Mouse (Mus musculus) CD4-positive naive resting alpha-beta T cell, adult 57 days (primary cell): ENCODE data around the gene Mrpl11. TPM values are rescaled to one million over a fixed set of nuclear protein-coding genes. Genes with fewer than 3 reads are reported as not detected.

ENCODE experiments used
- total RNA-seq: library from RNA; stranded (reverse); gene quantifications from one replicate; pipeline ENCODE4 v1.2.4, GENCODE M21; 2023

The Mrpl11 gene
- total RNA-seq = 24.5 TPM

DNA sequence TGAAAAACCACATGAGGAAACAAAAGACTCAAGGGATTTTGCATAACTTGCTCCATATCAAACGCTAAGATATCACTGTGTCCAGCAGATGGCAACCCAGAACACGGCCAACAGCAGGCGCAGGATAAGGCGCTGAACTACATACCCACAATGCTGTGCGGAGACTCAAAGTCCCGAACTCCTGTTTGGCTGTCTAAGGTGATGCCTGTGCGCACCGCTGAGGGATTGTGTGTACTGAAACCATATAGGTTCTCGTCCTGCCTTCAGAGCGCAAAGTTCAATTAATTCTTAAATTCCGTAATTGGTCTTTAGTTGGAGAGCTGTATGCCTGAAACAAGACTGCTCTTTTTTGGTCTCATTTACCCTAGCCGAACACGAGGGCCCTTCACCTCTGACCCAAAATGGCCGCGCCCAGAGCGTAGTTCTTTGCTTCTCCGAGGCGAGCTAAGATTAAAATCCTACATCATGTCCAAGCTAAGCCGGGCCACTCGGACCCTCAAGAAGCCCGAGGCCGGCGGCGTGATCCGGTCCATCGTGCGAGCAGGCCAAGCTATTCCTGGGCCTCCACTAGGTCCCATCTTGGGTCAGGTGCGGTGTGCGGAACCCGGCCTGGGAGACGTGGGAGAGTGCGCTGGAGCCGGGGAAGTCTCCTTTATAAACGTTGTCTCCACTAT is at the start of gene Mrpl11:
Gene Mrpl11 (plus strand): TSS at position 220 of the 674 bp plus-strand sequence.

DNA sequence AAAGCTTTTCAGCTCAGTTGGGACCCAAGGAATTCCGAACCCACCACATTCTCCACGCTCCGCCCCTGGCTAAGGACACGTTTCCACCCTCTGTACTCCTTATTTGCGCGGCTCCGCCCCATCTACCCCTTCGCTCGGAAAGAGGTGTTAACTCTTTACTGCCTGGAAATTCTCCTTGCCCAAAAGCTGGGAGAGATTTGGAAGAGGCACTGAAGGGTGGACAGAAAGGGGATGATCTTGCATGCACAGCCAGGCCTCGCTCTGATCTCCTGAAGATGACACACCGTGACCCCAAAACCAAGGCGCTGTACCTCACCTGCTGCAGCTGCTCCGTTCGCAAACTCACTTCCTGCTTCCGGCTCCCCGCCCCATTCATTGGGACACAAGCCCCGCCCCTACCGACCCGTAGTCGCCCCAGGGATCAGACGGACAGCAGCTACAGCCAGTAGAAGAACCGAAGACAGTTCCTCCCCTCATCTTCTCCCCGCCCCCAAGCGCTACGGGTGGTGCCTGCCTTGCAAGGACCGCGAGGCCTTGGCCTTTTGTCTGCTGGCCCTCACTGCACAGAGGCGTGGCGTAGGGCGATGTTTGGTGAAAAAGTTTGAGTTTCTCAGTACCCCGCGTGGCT is 33.9 kb upstream of the Mrpl11 start, which contains the start of gene Dpp3:
Gene Dpp3 (minus strand): TSS at position 384 of the 628 bp plus-strand sequence.

DNA sequence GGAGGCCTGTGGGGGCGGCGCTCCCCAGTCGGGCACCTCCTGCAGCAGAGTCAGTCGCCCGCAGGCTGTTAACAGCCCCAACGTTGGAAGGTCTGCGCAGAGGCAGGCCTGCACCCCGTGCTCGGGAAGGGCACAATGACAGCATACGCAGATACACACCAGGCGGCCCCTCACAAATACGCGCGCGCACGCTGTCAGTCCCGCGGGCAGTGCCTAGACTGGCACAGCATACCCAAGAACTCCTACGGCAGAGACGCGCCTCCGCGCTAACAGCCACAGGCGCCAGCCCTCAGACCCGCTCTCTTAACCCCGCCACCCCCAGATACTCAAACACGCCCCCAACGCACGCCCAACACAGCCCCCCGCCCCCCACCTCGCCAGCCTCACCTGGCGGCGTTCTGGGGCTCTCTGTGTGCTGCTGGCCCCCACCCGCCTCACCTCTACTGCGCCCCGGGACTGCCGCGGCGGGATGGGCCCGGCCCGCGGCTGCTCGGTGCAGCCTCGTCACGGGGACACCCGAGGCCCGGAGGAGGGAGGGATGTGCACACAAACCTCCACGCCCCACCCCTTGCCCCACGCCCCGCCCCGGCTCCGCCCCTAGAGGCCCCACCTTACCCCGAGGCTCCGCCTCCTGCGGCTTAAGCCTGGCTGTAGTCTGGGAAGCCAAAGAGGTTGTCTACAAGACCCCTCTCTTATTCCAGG is 19.2 kb upstream of the Mrpl11 start, which contains the start of gene Peli3:
Gene Peli3 (minus strand): TSS at position 577 of the 702 bp plus-strand sequence.

DNA sequence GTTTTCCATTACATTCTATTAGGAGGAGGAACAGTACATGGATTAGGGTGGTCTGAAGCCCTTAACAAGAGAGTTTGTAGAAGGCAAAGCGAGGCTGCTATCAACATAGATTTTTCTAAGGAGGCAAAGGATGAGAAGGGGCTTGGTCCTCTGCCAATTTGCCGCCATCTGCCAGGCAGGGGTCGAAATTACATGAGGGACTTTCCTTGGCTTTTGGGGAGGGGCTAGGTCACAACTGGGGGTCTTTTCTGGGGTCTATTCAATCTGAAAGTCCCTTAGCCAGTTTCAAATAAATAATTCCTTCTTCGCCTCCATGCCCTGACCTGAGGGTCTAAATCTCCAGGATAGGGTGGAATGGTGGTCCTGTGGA is 28.3 kb downstream of the Mrpl11 start, which contains the start of gene Npas4:
Gene Npas4 (minus strand): TSS at position 61 of the 370 bp plus-strand sequence.

Other genes with a start within 250 kb of the Mrpl11 start
- 22.5 TPM for gene Rbm4b, start 205.7 kb upstream of the Mrpl11 start, total RNA-seq
- gene Rbm4, start 168.2 kb upstream of the Mrpl11 start, total RNA-seq = 97.2 TPM
- 44.3 TPM for gene Gm21992, start 150.5 kb upstream of the Mrpl11 start, total RNA-seq
- 90.1 TPM for gene Rbm14, start 150.5 kb upstream of the Mrpl11 start, total RNA-seq
- gene Ccs, start 122.8 kb upstream of the Mrpl11 start, total RNA-seq = 52.9 TPM
- gene Ccdc87, start 122.8 kb upstream of the Mrpl11 start, total RNA-seq = not detected
- gene Ctsf, start 107.0 kb upstream of the Mrpl11 start, total RNA-seq = 7.2 TPM
- not detected for gene Actn3, start 84.2 kb upstream of the Mrpl11 start, total RNA-seq
- 7.0 TPM for gene Zdhhc24, start 83.5 kb upstream of the Mrpl11 start, total RNA-seq
- gene Bbs1, start 55.5 kb upstream of the Mrpl11 start, total RNA-seq = 3.3 TPM
- gene Dpp3, start 33.9 kb upstream of the Mrpl11 start, total RNA-seq = 71.9 TPM
- 3.5 TPM for gene Peli3, start 19.0 kb upstream of the Mrpl11 start, total RNA-seq
- 0.30 TPM for gene Npas4, start 28.2 kb downstream of the Mrpl11 start, total RNA-seq
- 1.9 TPM for gene Slc29a2, start 61.7 kb downstream of the Mrpl11 start, total RNA-seq
- gene B4gat1, start 76.7 kb downstream of the Mrpl11 start, total RNA-seq = 4.6 TPM
- 2.0 TPM for gene AC124502.3, start 76.7 kb downstream of the Mrpl11 start, total RNA-seq
- 52.2 TPM for gene Brms1, start 79.2 kb downstream of the Mrpl11 start, total RNA-seq
- 6.4 TPM for gene Rin1, start 88.3 kb downstream of the Mrpl11 start, total RNA-seq
- 0.50 TPM for gene Cd248, start 105.9 kb downstream of the Mrpl11 start, total RNA-seq
- gene Tmem151a, start 123.4 kb downstream of the Mrpl11 start, total RNA-seq = 0.74 TPM
- gene Yif1a, start 126.4 kb downstream of the Mrpl11 start, total RNA-seq = 31.1 TPM
- 2.3 TPM for gene Cnih2, start 136.4 kb downstream of the Mrpl11 start, total RNA-seq
- gene Rab1b, start 144.9 kb downstream of the Mrpl11 start, total RNA-seq = 103 TPM
- 26.6 TPM for gene Klc2, start 156.4 kb downstream of the Mrpl11 start, total RNA-seq